Mouse (Mus musculus): ENCODE data around the gene Myt1l. TPM values are rescaled to one million over a fixed set of nuclear protein-coding genes. Genes with fewer than 3 reads are reported as not detected.
A peak's percentile ranks its signal among the peaks of the same experiment; 100 is the strongest.

Gene Myt1l
- total RNA-seq, 2 experiments from 2014 or later: 0.50 to 0.68 TPM

DNA sequence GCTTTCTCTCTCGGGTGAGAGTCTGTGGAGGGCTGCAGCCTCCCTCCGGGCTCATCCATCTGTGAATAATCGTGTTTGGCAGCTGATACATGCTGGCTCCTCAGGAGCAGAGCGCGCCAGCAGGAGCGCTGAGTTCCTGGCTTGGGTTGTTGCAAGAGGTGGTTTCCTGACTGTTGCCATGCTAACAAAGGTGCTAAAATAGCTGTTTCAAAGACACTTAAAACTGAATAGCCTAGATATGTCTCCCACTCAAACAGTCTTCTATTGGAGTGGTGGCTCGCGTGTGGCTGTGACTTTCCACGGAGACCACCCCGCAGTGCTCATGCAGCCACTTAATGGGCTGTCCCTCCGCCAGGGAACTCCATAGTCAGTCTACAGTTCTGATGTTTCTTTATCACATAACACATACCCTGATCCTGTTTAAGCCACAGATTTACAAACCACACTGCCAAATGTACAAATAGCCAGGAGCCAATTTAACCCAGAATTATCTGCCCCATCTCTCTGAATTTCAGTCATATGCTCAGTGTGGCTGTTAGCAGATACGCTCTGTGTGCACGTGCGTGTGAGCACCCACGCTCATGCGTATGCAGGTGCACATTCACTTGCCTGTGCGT is 195.6 kb downstream of the Myt1l start:
- DNase-seq: no peak

DNA sequence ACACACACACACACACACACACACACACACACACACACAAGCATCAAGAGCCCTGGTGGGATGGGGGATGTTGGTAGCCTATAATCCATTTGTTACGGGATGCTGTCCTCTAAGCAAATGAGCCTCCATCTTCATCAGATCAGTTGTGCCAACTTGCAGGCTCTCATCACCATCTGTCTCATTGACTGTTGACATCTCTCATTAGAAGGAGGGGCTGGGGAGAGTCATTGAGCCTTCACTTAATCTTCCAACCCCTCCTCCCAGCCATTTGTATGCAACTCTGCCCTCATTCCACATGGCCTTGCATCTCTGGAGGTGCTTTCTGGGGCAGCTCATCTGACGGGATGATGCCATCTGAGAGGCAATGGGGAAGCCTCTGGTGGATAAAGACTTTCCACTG is 200.1 kb downstream of the Myt1l start:
- DNase-seq: no peak

DNA sequence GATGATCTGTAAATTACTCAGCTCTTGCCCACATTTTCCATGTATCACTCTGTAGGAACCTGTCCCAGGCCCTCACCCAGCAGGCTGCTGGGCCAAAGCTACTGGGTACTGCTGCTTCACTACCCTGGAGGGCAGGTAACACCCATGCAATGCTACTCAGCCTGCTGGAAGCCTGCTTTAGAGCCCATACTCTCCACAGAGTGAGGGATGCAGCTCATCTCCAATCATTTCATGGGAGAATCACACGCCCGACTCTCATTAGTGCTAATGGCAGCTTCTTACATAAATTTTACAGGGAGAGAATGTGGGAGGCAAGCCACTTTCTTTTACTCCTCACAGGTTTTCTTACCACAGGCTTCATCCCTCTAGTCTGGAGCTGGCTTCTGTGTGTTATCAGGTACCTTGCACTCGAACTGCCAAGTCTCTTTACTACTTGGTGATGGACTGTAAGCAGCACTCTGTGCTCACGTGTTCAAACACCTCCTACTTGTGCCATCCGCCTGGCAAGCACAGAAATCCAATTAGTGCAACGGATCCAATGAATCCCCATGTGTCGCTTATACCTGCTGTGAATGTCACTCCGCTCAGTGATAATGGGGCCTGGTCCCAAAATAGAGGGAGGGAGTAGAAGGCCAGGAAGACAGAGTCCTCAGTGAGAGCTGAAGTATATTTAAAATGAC is 212.3 kb downstream of the Myt1l start:
- DNase-seq: no peak

DNA sequence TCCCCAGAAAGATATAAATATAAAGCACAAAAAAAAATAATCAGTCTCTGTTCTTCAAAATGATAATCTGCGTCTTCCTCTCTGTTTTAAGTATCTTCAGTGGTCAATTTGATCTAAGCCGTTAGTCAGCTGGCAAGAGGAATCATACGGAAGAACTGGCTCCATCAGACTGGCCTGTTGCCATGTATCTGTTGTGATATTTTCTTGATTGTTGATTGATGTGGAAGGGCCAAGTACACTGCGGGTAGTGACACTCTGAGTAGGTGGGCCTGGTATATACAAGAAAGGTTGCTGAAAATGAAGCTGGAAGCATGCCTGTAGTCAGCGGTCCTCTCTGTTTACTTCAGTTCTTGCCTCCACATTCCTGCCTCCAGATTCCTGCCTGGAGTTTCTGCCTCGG is 213.0 kb downstream of the Myt1l start:
- no peak for DNase-seq

DNA sequence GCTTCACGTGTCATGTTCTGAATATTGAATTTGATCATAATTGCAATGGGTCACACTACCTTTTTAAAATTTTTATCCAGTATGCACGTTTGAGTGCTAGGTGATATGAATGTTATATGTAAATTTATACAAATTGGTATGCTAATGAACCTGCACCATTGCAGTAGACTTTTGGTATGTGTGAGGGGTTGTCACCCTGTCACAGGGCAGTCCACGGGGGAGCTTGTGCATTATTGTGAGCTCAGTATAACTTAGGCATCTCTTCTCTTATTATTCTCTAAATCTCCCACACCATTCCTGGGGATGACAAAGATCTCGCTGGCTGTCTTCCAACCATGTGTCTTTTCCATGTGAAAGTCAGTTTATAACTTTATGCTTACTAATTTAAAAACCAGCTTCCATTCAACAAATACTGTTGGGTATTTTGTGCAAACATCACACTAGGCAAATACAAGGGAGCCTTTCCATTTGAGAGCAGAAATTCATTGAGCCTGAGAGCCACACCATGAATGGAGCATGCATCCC is 222.5 kb downstream of the Myt1l start:
- no peak for DNase-seq

DNA sequence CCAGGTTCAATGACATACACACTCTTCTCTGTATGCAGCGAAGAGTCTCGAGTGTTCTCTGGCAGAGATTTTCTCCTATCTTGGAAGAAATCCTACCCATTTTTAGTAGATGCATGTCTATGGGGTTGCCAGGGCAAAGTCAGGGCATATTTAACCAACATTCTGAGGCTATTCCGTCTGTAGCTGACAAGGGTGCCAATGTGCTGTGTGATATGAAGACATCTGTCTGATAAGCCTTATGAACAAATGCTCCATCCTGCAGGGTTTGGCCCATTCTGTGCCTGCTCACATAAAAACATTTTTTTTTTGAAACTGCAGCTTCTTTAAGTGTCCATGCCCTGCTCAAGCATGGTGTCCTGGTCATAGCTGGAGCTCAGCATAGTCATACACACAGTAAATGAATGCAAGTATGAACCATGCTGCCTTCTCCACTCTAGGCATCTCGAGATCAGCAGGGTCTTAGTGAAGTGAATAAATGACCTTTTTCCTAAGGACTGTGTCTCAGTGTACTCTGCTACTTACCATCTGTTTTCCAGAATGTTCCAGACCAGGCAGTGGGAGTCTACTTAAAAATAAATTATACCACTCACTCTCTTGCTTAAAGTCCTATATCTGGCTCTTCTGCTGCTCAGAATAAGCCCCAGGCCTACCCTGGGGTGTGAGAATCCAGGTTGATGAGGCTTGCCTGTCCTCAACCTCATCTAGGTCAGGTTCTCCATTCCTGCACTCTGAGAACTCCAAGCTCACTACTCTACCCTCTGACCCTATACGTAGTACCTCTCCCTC is 227.1 kb downstream of the Myt1l start:
- no peak for DNase-seq

DNA sequence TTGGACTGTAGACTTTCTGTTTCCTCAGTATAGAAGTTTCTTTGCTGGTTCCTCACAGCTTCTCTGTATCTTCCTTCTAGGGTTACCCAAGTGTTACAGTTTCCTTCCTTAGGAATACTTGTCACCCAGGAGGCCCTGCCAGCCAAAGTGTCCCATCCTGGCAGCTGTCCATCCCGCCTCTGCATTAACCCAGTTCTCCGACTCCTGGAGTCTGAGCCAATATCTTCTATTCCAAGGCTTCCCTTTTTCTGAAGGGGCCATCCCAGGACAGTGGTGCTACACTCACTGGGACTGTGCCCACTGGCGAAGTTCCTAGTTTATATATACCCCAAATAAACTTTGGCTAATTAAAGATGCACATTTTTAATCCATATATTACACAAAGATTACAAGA is 227.7 kb downstream of the Myt1l start:
- peak; percentile 11 for DNase-seq

DNA sequence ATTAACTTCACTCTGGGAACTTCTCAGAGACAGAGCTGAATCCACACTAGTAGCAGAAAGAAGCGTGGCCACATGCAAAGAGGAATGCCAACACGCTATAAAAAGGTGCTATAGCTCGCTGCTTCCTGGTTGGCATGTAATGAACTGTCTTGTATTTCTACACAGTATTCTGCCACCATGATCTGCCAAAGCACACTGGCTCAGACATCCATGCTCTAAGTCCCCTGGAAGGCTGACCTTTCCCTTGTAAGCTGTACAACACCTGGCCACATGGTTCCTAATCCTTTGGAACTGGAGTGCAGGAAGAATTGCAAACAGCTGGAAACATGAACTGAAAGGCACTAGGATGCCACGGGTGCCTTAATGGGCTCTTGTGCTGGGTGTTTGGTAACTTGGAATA is 232.4 kb downstream of the Myt1l start:
- DNase-seq: no peak

DNA sequence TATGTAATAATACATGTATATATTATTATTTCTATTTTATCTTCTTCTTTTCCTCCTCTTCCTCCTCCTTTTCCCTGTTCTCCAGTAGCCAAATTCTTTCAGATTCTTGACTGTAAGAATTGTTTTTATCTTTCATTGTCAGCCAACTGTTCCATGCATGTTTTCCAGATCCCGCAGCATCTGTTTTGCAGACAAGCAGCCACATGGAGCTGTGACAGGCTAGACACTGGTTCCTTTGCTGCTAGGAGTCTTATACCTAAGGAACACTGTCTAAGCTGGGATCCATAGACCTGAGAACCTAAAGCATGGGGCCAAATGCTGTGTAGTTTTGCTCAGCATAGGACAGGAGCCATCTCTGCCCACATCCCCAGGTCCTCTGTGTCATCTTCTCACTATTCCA is 238.0 kb downstream of the Myt1l start:
- no peak for DNase-seq

DNA sequence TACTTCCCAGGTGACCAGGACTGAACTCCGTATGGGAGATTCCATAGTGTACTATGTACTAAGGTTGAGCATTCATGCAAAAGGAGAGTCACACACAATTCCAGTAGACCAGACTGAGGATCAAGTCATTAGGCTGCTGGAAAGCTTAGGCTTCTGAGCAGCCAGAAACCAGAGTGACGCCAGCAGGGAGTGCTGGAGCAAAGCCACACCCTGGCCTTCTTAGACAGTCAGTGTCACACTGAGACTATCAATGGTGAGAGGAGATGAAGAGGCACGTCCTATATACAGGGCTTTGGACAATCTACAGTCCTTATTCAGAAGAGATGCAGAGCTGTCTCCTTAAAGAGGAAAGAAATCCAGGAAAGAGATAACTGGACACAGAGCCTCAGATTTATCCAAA is 243.6 kb downstream of the Myt1l start:
- DNase-seq: no peak

DNA sequence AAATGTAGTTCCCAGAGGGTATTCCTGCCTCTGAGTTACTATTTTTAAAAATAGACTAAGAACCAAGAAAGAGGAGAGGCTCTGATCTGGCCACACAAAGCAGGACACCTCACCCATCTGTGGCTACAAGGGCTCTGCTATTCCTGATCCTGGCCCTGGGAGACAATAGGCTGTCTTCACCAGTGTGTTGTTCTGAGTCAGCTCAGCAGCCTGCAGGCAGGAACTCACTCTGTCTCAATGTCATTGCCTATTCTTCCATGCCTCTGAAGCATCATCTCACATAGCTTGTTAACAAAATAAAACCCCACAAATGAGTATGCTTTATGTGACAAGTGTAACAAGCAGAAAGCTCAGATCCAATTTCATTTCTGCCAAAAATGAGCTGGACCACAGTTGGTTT is 244.2 kb downstream of the Myt1l start:
- no peak for DNase-seq

DNA sequence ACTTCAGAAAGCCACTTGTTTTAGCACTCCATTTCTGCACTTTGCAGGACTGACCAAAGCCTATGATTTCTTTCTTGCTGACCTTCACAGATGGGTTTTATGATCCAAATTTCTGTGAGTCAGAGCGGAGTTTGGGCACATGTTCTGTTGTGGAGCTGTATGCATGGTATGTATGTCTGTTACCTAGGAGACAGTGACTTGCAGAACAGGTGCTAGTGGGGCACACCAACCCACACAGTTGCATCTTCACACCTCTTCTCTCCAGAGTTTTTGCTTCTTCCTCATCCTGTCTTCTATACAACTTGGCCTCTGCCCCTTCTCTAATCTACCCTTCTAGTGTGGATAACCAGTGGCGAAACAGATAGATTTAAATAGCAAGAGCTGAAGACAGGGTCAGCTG is 250.7 kb downstream of the Myt1l start:
- DNase-seq: no peak

DNA sequence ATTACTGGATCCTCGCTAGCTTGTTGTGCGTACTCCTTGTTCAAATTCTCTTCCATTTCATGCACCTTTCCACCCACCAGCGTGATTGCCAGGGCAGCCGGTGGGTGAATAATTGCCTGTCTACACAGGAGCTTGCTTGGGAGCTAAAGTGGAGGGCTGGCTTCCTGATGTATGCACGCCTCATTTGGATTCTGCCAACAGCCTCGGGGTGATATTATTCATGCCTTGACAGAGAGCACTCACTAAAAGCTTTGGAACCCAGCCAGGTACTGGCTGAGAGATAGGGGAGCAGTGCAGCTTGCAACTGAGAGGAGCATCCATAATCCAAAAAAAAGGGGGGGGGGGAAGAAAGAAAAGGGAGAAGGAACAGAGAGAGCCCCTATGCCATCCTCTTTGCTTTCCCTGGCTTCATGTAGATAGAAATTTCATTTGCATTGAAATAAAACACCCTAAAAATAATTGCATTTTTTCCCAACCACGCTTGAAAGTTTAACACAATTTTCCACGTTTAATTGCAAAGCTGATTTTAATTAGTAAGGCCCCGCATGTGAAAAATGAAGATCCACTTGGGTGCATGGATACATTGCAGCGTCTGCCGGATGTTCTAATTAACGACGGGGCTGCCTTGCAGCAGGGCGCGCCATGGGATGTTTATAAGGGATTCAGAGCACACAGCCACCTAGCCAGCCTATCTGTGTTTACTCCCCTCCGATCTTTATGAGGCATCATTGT is 261.3 kb downstream of the Myt1l start:
- peak; percentile 6 for DNase-seq

DNA sequence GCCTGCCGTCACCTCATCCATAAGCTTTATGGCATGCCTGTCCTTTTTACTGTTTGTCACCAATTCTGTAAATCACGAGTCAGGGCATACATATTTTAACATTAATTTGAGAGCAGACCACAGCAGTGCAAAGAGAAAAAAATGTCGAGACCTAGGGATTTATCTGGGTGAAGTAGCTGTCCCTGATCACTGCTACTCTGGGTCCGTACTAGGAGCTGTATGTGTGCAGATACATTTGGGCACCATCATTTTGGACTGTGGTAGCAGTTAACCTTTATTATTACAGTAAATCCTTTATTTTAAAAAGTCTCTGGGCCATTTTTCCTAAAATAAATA is 261.8 kb downstream of the Myt1l start:
- no peak for DNase-seq

DNA sequence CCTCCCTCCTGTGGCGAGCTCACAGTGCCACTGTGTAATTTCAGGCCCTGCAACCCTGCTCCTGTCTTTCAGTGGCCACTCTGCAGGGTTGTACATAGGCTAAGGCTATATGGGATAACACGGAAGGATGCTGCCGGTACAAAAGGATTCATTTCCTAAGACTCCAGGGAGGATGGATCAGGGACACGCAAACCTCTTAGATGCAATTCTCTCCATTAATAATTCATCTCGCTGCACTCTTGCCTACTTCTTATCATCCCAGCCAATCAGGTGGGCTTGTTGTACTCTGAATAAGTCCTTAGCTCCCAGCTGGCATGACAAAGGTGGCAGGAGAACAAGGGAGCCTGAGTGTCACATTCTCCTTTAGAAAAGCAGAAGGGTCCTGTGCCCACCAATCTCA is 264.8 kb downstream of the Myt1l start:
- DNase-seq: no peak

DNA sequence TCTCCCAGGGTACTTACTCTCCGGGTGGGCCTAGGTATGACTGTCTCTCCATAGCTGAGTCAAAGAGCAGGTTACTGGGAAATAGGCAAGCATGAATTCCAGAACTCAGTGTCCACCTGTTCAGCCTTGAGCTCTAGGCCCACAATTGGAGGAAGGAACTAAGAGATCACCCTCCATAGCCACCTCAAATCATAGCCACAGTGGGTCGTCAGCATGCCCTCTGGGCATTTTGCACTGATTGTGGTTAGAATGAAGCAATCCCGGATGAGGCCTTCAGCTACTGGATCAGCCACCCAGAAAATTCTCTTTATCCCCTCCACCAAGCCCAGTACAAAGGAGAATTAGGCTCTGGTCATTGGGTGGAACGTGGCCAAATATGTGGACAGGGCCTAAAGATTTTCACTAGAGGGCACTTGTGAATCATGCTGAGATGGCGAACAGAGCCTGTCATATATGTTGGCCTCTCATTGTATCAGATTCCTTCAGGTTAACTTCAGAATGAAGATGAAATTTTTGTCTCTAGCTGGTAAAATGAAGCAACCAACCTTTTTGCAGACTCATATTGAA is 267.0 kb downstream of the Myt1l start:
- peak; percentile 13 for DNase-seq

DNA sequence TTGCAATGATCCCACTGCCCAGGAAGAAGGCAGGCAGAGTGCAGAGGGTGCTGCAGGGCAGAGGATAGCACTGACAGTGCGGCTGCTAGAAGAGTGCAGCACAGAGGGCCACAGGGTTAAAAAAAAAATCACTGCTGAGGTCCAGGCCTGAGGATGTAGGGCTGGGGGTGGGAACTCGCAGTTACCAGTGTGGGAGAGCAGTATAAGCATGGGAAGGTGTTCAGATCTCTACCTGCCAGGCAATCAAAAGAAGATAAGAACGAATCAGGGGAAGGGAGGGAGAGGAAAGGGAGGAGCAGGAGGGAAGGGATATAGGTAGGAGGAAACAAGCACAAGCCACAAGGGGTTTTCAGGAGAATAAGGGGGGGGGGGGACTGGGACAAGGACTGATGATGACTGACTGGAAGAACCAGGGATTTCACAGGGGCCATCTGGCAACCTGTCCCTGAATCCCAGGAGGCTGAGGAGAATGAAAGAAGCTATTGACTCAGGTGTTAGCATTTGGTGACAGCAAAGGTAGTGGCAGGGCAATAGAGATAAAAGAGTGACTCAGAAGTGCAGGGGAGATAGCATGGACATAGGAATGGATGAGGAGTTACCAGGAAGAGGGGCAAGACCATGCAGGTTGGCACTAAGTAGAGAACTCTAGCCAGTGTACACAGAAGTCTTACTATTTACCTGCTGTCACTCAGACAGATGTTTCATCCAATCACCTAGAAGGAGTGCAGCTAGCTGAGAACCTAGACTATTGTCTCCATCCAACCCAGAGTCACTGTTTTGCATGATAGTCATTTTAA is 270.6 kb downstream of the Myt1l start:
- no peak for DNase-seq

DNA sequence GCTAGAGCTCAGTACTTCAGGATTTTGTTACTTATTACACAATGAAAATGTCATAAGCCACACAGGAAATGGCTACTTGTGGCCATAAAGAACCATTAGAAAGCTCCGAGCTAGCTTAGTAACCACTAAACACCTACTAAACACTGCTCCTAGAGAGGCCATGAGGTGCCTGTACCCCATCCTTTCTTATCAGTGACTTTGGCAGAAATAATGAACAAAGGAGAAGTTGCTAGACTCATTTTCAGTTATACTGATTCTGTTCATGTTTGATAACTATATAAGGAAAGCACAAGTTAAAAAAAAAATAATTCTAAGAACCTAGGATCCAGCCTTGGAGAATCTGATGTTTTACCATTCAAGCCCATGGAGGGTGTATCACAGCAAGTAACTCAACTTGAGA is 278.2 kb downstream of the Myt1l start:
- DNase-seq: no peak

DNA sequence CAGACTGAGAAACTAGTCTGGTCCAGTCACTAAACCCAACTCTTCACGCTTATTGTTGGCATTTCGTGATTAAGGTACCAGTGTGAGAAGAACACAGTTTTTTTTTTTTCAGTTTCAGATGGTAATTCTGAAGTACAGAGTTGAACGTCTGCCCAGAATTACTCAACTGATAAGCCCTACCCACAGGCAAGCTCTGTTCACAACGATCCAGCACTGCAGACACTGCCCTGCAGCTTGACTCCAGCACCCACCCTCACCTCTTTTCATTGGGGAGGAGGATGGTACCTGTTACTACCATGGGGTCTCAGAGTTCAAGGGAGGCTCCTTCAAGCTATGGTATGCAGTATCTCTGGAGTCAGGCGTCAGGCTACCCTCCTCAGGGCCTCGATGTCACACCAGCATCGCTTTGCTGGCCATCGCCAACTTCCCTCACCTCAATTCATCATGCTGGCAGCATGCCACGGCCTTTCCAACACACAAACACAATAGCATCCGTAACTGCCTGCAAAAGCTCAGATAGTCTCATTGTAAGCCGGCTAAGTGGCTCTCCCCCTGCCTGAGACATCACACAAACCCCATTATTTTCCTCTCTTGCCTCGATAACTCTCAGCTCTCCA is 281.5 kb downstream of the Myt1l start:
- no peak for DNase-seq

DNA sequence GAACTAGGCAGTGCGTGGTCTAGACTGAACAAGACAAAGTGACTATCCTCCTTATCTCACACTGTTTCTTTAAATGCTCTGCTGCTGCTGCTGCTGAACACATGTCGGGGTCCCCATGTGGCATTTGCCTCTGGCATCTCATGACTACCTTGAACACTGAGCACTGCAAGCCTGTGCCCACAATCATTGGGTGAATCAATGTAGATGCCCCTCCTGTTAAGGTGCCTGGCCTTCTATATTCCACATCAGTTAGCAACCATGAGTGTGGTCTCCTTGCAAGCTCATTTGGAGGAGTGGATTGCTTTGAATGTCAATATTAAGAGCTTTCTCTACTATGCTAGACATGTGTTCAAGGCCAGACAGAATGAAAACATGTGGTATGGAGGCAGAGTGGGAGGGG is 287.3 kb downstream of the Myt1l start:
- DNase-seq: no peak

DNA sequence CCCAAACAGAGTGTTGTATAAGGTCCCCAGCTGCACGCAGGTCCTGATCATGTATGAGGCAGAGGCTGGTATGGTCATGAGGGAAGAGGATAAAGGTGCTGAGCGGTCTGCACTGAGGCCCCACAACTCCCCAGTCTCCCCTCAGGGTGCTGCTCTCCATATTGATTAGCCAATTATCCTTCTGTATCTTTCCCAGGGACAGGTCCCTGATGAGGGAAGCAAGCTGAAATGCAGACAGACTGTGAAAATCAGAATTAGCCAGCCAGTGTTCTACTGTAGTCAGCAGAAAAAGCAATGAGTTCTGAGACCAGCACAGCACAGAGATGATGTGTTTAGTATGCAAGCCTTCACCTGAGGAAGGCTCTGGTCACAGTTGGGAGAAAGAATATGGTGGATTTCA is 287.9 kb downstream of the Myt1l start:
- DNase-seq: no peak

Measured in gastrocnemius, postnatal 10 days (tissue).